Mouse (Mus musculus) stomach, postnatal 0 days (tissue): ENCODE results near the gene Gm6034.

ENCODE experiments used
- CTCF ChIP-seq: IDR thresholded peaks from 2 replicates; pipeline ENCODE4 v1.5.1; 2016; ENCODE audit warnings: antibody characterized with exemption, low read depth, mild to moderate bottlenecking, moderate library complexity
- EP300 ChIP-seq: optimal IDR thresholded peaks from 2 replicates; pipeline ENCODE3; 2016; ENCODE audit warnings: antibody characterized with exemption

DNA sequence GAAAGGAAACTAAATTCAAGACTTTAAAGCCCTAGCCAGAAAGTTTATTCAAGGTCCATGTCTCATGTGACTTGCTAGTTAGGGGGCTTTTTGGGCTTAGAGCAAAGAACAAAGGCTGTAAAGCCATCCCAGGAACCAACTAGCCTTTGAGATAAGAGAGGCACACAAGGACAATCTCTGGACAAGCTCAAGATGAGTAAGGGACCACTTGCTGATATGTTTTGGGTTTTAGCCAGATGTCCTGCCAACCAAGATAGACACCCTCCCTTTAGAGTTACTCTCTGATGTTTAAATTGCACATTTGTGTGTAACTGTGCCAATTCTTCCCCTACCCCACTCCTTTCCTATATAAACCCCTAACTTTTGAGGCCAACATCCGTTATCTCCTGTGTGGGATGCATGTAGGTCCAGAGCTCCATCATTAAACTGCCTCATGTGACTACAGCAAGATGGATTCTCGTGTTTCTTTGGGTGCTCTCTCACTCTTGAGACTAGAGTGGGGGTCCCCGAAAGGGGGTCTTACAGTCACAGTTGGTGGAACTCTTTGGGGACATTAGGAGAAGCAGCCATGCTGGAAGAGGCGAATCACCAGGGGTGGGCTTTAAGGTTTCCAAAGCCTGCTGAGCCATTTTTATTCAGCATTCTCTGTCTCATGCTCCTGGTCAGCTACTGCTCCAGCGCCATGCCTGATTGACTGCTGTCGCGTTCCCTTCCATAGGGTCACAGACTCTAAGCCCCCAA is 13.7 kb upstream of the Gm6034 start:
- TF ChIP-seq CTCF (no peak), EP300 (no peak)
